Mouse (Mus musculus): Measurements from ENCODE around the gene Ptrh2.

- no peak for TF ChIP-seq POLR2A (IDR thresholded peaks at IDR 0.05; ENCODE audit: insufficient read depth, low read length)
- TF ChIP-seq CTCF (IDR thresholded peaks at IDR 0.05; ENCODE audit: low read depth, low read length): no peak
- no peak for TF ChIP-seq EP300 (IDR thresholded peaks at IDR 0.05; ENCODE audit: insufficient read depth, low read depth, low read length)
Measured at GRCm38 (mm10) chr11:86737301-86738000, 53.7 kb downstream of the Ptrh2 start.
